Mouse (Mus musculus): ENCODE results near the gene Taf15.

DNA sequence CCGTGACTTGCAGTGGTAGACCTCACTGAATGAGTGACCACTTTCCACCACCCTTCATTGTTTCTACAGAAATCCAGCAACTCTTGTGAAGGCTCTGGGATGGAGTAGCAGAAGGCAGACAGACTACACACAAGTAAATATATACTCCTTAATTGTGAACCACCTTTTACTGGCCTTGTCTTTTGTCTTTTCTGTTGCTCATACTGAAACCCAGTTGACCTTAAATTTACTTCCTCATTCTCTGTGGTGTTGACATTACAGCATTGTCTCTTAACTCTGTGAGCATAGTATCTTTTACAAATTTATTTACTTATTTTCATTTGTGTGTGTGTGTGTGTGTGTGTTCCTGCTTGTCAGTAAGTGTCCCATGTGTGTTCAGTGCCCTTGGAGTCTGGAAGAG lies 60.3 kb downstream of the Taf15 start:
- TF ChIP-seq CTCF (IDR thresholded peaks at IDR 0.05; ENCODE audit: low read depth, low read length) (no peak), POLR2A (IDR thresholded peaks at IDR 0.05; ENCODE audit: extremely low read depth, insufficient read depth, low read length) (no peak)
